Mouse (Mus musculus) retina, postnatal 7 days (tissue): Measurements from ENCODE around the gene Zfp831.

Experiments
- DNase-seq: peaks from one replicate; pipeline ENCODE4 v3.0.0-alpha.2; 2012; ENCODE audit warnings: low read depth, low spot score

Gene Zfp831

GRCm38 (mm10) chr2:174643448-174644144 is at the start of gene Zfp831:
Gene Zfp831, plus strand, starts transcription at chr2:174643534.
- DNase-seq: no peak

- DNase-seq: no peak
Observed at GRCm38 (mm10) chr2:174594965-174595364, 48.4 kb upstream of the Zfp831 start.

GRCm38 (mm10) chr2:174595611-174596010 is 47.7 kb upstream of the Zfp831 start:
- no peak for DNase-seq

GRCm38 (mm10) chr2:174596457-174596856 is 46.9 kb upstream of the Zfp831 start:
- DNase-seq: no peak

- DNase-seq: no peak
Observed at GRCm38 (mm10) chr2:174598451-174598850, 44.9 kb upstream of the Zfp831 start.

GRCm38 (mm10) chr2:174599071-174599635 is 44.2 kb upstream of the Zfp831 start:
- no peak for DNase-seq

GRCm38 (mm10) chr2:174599853-174600271 is 43.5 kb upstream of the Zfp831 start:
- DNase-seq: no peak

GRCm38 (mm10) chr2:174601938-174602685 is 41.2 kb upstream of the Zfp831 start:
- no peak for DNase-seq

- DNase-seq: no peak
Observed at GRCm38 (mm10) chr2:174603321-174603720, 40.0 kb upstream of the Zfp831 start.

- DNase-seq: no peak
Observed at GRCm38 (mm10) chr2:174605020-174605419, 38.3 kb upstream of the Zfp831 start.

- no peak for DNase-seq
Observed at GRCm38 (mm10) chr2:174605442-174606087, 37.8 kb upstream of the Zfp831 start.

- DNase-seq: no peak
Observed at GRCm38 (mm10) chr2:174606376-174606775, 37.0 kb upstream of the Zfp831 start.

GRCm38 (mm10) chr2:174609892-174610291 is 33.4 kb upstream of the Zfp831 start:
- DNase-seq: no peak

- no peak for DNase-seq
Observed at GRCm38 (mm10) chr2:174612386-174613063, 30.8 kb upstream of the Zfp831 start.

GRCm38 (mm10) chr2:174613221-174613620 is 30.1 kb upstream of the Zfp831 start:
- no peak for DNase-seq

GRCm38 (mm10) chr2:174613921-174614441 is 29.4 kb upstream of the Zfp831 start:
- DNase-seq: no peak

GRCm38 (mm10) chr2:174621881-174622280 is 21.5 kb upstream of the Zfp831 start:
- no peak for DNase-seq

GRCm38 (mm10) chr2:174624430-174624829 is 18.9 kb upstream of the Zfp831 start:
- DNase-seq: no peak

- no peak for DNase-seq
Observed at GRCm38 (mm10) chr2:174627021-174627420, 16.3 kb upstream of the Zfp831 start.

GRCm38 (mm10) chr2:174629299-174629850 is 14.0 kb upstream of the Zfp831 start:
- DNase-seq: no peak

GRCm38 (mm10) chr2:174636750-174637149 is 6.6 kb upstream of the Zfp831 start:
- DNase-seq: no peak
